Comparison of ENCODE assay signal across 12 mouse cellular contexts in the genomic region with DNA sequence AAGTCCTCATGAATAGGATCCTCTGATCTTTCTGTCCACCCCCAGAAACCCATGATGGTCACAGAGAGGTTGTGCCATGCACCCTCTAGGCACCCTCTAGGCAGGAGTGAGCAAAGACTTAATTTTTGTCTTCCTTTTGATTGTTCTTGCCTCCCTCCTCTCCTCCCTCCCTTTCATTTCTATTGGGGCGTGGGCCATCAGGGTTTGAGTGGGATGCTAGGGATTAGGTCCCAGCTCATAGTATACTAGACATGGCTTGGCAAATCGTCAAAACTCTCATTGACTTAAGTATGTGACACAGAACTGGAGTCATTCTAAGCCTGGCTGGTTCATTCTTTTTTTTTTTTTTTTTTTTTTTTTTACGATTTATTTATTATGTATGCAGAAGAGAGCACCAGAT.
DNase-seq lines count a peak whose midpoint lies in the region; ATAC-seq lines count a peak whose summit lies in the region.
"Had no signal": no experiment of that assay in that cellular context is flagged by ENCODE, and none has a peak within 500 bp of the region (broad histone marks: within the 10 kb centered on the region; RNA-seq: fewer than 3 reads in every experiment).

No protein-coding gene starts in this region.

- H3K9ac ChIP-seq in lung, embryonic 15.5 days = no peak overlapping the region
- peak overlapping the region; percentile 77 for H3K9ac ChIP-seq in hindbrain, embryonic 14.5 days
- peak overlapping the region; percentile 43; the same call in 1 of the 2 replicates for H3K9ac ChIP-seq in neural tube, embryonic 14.5 days (replicated peaks; ENCODE audit: low read depth, low read length)
- H3K9ac ChIP-seq: embryonic facial prominence, embryonic 15.5 days; stomach, embryonic 15.5 days had no signal

- H3K4me2 ChIP-seq in lung, embryonic 15.5 days = no peak overlapping the region
- peak overlapping the region; percentile 65 for H3K4me2 ChIP-seq in hindbrain, embryonic 14.5 days (replicated peaks)
- H3K4me2 ChIP-seq in neural tube, embryonic 14.5 days (ENCODE audit: low read depth, low read length) = peak overlapping the region; percentile 86
- H3K4me2 ChIP-seq: embryonic facial prominence, embryonic 15.5 days; liver, embryonic 11.5 days; stomach, embryonic 15.5 days had no signal

- no peak overlapping the region for H3K4me3 ChIP-seq in lung, embryonic 15.5 days
- peak overlapping the region; percentile 36; the same call in 1 of the 2 replicates for H3K4me3 ChIP-seq in forebrain, embryonic 10.5 days
- H3K4me3 ChIP-seq in hindbrain, embryonic 14.5 days (replicated peaks; ENCODE audit: low read length) = peak overlapping the region; percentile 45
- H3K4me3 ChIP-seq in neural tube, embryonic 14.5 days (ENCODE audit: low read depth, low read length) = peak overlapping the region; percentile 45
- H3K4me3 ChIP-seq: embryonic facial prominence, embryonic 15.5 days; stomach, embryonic 15.5 days had no signal

- H3K36me3 ChIP-seq in lung, embryonic 15.5 days = no peaks in the 10 kb centered on the region
- H3K36me3 ChIP-seq in forebrain, embryonic 10.5 days (replicated peaks) = no peaks in the 10 kb centered on the region
- 0 out of 2 replicates have a peak, but pooled peaks cover 6% of the 10 kb centered on the region for H3K36me3 ChIP-seq in hindbrain, embryonic 14.5 days (replicated peaks; ENCODE audit: control insufficient read depth, insufficient read depth)
- no peaks in the 10 kb centered on the region for H3K36me3 ChIP-seq in neural tube, embryonic 14.5 days (ENCODE audit: control insufficient read depth, insufficient read depth, low read length)
- H3K36me3 ChIP-seq: embryonic facial prominence, embryonic 15.5 days; stomach, embryonic 15.5 days had no signal

- H3K27ac ChIP-seq in lung, embryonic 15.5 days = no peak overlapping the region
- peak overlapping the region; percentile 79 for H3K27ac ChIP-seq in forebrain, embryonic 10.5 days
- H3K27ac ChIP-seq in hindbrain, embryonic 14.5 days = peak overlapping the region; percentile 94
- H3K27ac ChIP-seq in neural tube, embryonic 14.5 days (ENCODE audit: low read depth, low read length) = peak overlapping the region; percentile 88; the same call in 1 of the 2 replicates
- H3K27ac ChIP-seq: embryonic facial prominence, embryonic 15.5 days; stomach, embryonic 15.5 days had no signal

- whole genome bisulfite sequencing in lung, embryonic 15.5 days = 49% methylated on average over 3 of the region's 3 CpGs
- 73% methylated on average over 3 of the region's 3 CpGs for WGBS in forebrain, embryonic 10.5 days
- 39% methylated on average over 3 of the region's 3 CpGs for WGBS in hindbrain, embryonic 14.5 days
- 39% methylated on average over 3 of the region's 3 CpGs for WGBS in neural tube, embryonic 14.5 days

- peak; percentile 69; the same call in 1 of the 2 replicates for ATAC-seq in lung, embryonic 15.5 days (ENCODE audit: borderline replicate concordance, extremely low read depth, low FRiP score, low TSS enrichment)
- ATAC-seq in hindbrain, embryonic 14.5 days (ENCODE audit: low FRiP score) = no peak
- ATAC-seq in neural tube, embryonic 14.5 days (ENCODE audit: low read depth) = no peak

- intact Hi-C loops in heart, postnatal 14 days (cut with DNase I) = no loop called here

- H3K9me3 ChIP-seq in lung, embryonic 15.5 days = no peaks in the 10 kb centered on the region
- H3K9me3 ChIP-seq in forebrain, embryonic 10.5 days = no peaks in the 10 kb centered on the region
- H3K9me3 ChIP-seq in hindbrain, embryonic 14.5 days (ENCODE audit: control insufficient read depth, low read length) = no peaks in the 10 kb centered on the region
- H3K9me3 ChIP-seq in neural tube, embryonic 14.5 days (ENCODE audit: control insufficient read depth, low read length) = no peaks in the 10 kb centered on the region
- H3K9me3 ChIP-seq: embryonic facial prominence, embryonic 15.5 days; stomach, embryonic 15.5 days had no signal

- H3K27me3 ChIP-seq in lung, embryonic 15.5 days = no peaks in the 10 kb centered on the region
- no peaks in the 10 kb centered on the region for H3K27me3 ChIP-seq in forebrain, embryonic 10.5 days (ENCODE audit: poor library complexity, severe bottlenecking)
- no peaks in the 10 kb centered on the region for H3K27me3 ChIP-seq in hindbrain, embryonic 14.5 days (ENCODE audit: control insufficient read depth, insufficient read depth, low read length)
- H3K27me3 ChIP-seq in neural tube, embryonic 14.5 days (ENCODE audit: control insufficient read depth, insufficient read depth, low read length) = no peaks in the 10 kb centered on the region
- H3K27me3 ChIP-seq: embryonic facial prominence, embryonic 15.5 days; stomach, embryonic 15.5 days had no signal

- 0 out of 2 replicates have a peak, but pooled peaks cover 9% of the 10 kb centered on the region for H3K4me1 ChIP-seq in lung, embryonic 15.5 days
- H3K4me1 ChIP-seq in forebrain, embryonic 10.5 days = peaks cover 61% of the 10 kb centered on the region
- H3K4me1 ChIP-seq in hindbrain, embryonic 14.5 days (replicated peaks; ENCODE audit: control insufficient read depth, insufficient read depth, low read length) = peaks cover 53% of the 10 kb centered on the region
- peaks cover 46% of the 10 kb centered on the region for H3K4me1 ChIP-seq in neural tube, embryonic 14.5 days (ENCODE audit: control insufficient read depth, insufficient read depth, low read length)
- H3K4me1 ChIP-seq: stomach, embryonic 15.5 days had no signal

- DNase-seq in lung, postnatal 4 days = no peak
- no peak for DNase-seq in forebrain, embryonic 10.5 days (ENCODE audit: extremely low spot score, low spot score)
- peak; percentile 28 for DNase-seq in hindbrain, embryonic 14.5 days (ENCODE audit: low spot score)
- DNase-seq in urinary bladder, adult 2 months (ENCODE audit: low spot score) = no peak
- DNase-seq in heart, postnatal 14 days = no peak
- DNase-seq: gastrocnemius, postnatal 10 days; kidney, adult 18-20 months had no signal
